Mouse (Mus musculus) macrophage (primary cell): ENCODE measurements around the gene Syt7. TPM values are rescaled to one million over a fixed set of nuclear protein-coding genes. Genes with fewer than 3 reads are reported as not detected.

Experiments used
- H3K27ac ChIP-seq: fragments of 350-480 bp; formaldehyde crosslinking; 2 replicates; pipeline ENCODE4 v1.9.0; 2021
- H3K36me3 ChIP-seq: fragments of 350-480 bp; formaldehyde crosslinking; 2 replicates; pipeline ENCODE4 v1.9.0; 2021; ENCODE audit errors: inconsistent target
- H3K4me3 ChIP-seq: fragments of 350-480 bp; formaldehyde crosslinking; 2 replicates; pipeline ENCODE4 v1.9.0; 2021; ENCODE audit errors: inconsistent target
- H3K79me2 ChIP-seq: fragments of 350-480 bp; formaldehyde crosslinking; 2 replicates; pipeline ENCODE4 v1.9.0; 2021; ENCODE audit errors: inconsistent target
- WGBS: methylation state at CpG from one replicate; pipeline ENCODE4 v1.1.7; 2026; ENCODE audit warnings: inconsistent platforms; ENCODE audit not compliant: missing documents; 5-methylcytosine and 5-hydroxymethylcytosine counted together
- polyA plus RNA-seq: library from polyadenylated mRNA; stranded (reverse); fragments of 250-400 nt; gene quantifications from 3 replicates; pipeline ENCODE4 v1.2.4, GENCODE M21; 2018; ENCODE audit warnings: inconsistent platforms

Gene Syt7
- polyA plus RNA-seq, 1 experiment from 2014 or later: not detected

DNA sequence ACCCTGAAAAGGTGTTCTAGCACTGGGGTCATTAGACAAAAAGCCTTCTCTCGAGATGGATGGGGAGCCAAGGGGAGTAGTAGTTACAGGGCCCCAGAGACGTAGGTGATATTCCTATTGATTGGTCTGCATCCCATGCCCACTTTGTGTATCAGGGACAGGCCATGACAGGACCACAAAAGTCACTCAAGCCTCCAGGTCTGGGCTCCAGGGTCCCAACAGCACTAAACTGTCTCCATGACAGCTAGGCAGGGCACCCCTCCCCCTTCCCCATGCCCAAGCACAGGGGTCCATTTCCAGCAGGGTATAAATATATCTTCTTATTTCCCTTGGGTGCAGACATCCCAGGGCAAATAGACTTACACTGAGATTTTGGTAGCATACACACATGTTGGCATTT lies 8.1 kb downstream of the Syt7 start:
- Histone ChIP-seq H3K27ac (no peak overlapping the region), H3K79me2 (no peaks in the 10 kb centered on the region), H3K4me3 (no peak overlapping the region), H3K36me3 (no peaks in the 10 kb centered on the region)
- WGBS: 71% methylated on average over 2 of the region's 2 CpGs

- Histone ChIP-seq H3K4me3 (no peak overlapping the region), H3K27ac (no peak overlapping the region), H3K79me2 (no peaks in the 10 kb centered on the region), H3K36me3 (no peaks in the 10 kb centered on the region)
- WGBS: 46% methylated on average over 8 of the region's 8 CpGs
Observed at GRCm38 (mm10) chr19:10397479-10398153, 8.7 kb downstream of the Syt7 start.

- Histone ChIP-seq H3K79me2 (no peaks in the 10 kb centered on the region), H3K36me3 (no peaks in the 10 kb centered on the region), H3K27ac (no peak overlapping the region), H3K4me3 (no peak overlapping the region)
- WGBS: 34% methylated on average over 6 of the region's 6 CpGs
Observed at GRCm38 (mm10) chr19:10398296-10398695, 9.4 kb downstream of the Syt7 start.

DNA sequence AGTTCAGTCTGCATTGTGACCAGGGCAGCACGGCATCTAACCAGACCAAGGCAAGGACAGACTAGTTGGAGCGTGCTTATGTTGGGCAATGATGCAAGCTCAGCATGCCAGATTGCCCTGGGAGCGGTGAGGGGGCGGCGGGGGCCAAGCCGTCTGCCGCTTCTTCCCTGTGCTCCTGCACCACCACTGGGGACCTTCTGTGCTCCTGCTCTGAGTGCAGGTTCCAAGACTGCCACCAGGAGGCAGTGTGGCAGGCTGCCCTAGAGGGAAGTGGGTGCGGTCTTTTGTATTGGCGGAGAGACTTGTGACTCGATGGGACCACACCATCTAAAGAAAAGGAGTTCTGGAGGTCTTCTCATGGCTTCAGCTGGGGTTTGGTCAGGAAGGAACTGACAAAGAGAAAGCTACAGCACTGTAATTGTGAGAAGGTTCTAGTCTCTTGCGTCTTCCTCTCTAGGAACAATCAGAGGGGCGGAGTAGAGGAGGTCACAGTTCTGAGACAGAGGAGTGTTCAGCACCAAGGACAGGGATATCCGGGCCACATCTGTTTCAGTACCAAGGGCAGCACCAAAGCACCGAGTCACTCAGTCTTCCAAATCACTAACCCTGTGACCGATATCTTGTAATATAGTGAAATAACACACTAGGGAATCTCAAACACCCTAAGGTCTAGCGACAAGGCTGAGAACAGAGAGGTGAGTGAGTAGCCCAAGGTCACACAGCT lies 14.0 kb downstream of the Syt7 start:
- Histone ChIP-seq H3K27ac (no peak overlapping the region), H3K36me3 (no peaks in the 10 kb centered on the region), H3K79me2 (no peaks in the 10 kb centered on the region), H3K4me3 (no peak overlapping the region)
- WGBS: 28% methylated on average over 16 of the region's 16 CpGs

- H3K27ac ChIP-seq: no peak overlapping the region
- no peak overlapping the region for H3K4me3 ChIP-seq
- H3K79me2 ChIP-seq: no peaks in the 10 kb centered on the region
- H3K36me3 ChIP-seq: no peaks in the 10 kb centered on the region
- WGBS: 76% methylated on average over 10 of the region's 10 CpGs
Observed at GRCm38 (mm10) chr19:10403593-10404380, 14.9 kb downstream of the Syt7 start.

DNA sequence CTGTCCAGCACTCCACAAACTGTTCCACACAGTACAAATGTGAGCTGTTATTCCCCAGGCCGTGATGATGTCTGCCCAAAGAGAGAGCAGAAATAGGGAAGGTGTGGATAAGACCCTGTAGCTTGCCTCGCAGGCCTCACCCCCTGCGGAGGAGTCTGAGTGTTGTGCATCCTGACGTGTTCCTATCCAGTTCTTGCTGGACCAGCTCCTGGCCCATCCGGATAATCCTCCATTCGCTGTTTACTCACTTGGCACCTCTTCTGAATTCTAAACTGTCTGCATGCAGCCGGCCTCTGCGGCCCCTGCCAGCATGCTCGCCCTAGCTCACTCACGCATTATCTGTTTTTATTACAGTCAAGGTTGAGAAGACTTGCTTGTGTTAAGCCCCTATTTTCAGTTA lies 15.5 kb downstream of the Syt7 start:
- Histone ChIP-seq H3K27ac (no peak overlapping the region), H3K36me3 (no peaks in the 10 kb centered on the region), H3K4me3 (no peak overlapping the region), H3K79me2 (no peaks in the 10 kb centered on the region)
- 82% methylated on average over 10 of the region's 10 CpGs for WGBS

DNA sequence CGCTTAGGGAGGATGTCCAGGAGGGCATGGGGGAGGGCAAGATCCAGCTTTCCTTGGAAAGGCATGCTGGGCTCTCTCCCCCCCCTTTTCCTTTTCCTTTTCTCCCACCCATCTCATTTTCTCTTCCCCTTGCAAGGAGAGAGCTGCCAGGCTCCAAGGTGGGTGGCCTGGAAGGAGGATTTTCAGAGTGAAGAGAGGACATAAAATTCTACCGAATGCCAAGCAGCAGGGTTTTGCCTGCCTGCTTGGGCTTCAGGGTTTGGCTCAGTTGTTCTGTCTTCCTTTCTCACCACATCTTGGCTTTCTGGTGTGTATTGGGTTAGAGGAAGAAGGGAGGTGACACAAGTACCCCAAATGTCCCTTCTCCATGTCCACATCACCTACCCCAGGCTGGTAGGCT lies 16.0 kb downstream of the Syt7 start:
- 55% methylated on average over 2 of the region's 2 CpGs for WGBS
- Histone ChIP-seq H3K36me3 (no peaks in the 10 kb centered on the region), H3K4me3 (no peak overlapping the region), H3K79me2 (no peaks in the 10 kb centered on the region), H3K27ac (no peak overlapping the region)

DNA sequence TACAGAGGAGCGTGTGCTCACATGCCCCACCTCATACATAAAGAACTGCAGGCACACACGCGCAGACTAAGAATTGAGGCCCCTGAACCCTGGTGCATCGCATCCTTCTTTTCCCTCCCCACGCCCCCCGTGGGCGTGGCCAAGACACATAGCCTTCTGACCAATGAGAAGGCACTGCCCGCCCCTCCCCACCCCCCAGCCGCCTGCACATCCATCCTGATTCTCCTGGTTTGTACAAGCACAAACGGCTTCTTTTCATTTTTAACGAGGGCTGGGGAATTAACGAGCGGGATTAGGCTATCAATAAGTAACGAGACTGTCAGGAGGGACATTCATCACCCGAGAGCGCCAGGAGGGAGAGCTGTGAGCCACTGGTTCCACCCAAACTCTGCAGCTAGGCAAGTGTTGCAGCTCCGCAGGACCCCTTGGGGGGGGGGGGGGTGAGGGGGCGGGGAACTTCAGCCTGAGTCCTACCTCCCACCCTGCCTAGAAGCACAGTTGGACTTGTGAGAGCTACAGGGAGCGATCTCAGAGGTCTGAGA lies 24.9 kb downstream of the Syt7 start:
- Histone ChIP-seq H3K4me3 (no peak overlapping the region), H3K27ac (no peak overlapping the region)
- 8% methylated on average over 17 of the region's 19 CpGs for WGBS

DNA sequence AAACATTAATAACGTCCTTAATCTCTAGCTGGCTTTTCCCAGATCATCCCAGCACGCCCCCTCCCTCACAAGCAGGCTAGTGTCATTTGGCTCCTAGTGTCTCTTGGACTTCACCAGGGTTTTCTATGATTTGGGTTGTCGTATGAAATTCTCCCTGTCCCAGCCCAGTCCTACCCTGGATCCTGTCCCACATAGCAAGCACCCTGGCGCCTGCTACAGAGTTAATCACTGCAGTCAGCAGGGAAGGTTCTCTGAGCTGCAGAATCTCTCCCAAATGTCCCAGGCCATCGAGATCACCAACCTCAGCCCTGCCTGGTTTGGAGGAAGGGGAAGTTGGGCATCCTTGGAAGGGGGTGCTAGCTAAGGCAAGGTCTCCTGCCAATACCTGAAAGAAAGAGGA lies 26.6 kb downstream of the Syt7 start:
- H3K4me3 ChIP-seq: no peak overlapping the region
- no peak overlapping the region for H3K27ac ChIP-seq
- H3K79me2 ChIP-seq: no peaks in the 10 kb centered on the region
- 75% methylated on average over 5 of the region's 5 CpGs for WGBS
- no peaks in the 10 kb centered on the region for H3K36me3 ChIP-seq

More for the DNA sequence above, 24.9 kb downstream of the Syt7 start:
- Histone ChIP-seq H3K36me3 (no peaks in the 10 kb centered on the region), H3K79me2 (no peaks in the 10 kb centered on the region)

GRCm38 (mm10) chr19:10416889-10417288 lies 28.0 kb downstream of the Syt7 start:
- WGBS: 71% methylated on average over 8 of the region's 8 CpGs
- Histone ChIP-seq H3K4me3 (no peak overlapping the region), H3K27ac (no peak overlapping the region), H3K36me3 (no peaks in the 10 kb centered on the region), H3K79me2 (no peaks in the 10 kb centered on the region)

GRCm38 (mm10) chr19:10417436-10417835 lies 28.5 kb downstream of the Syt7 start:
- H3K27ac ChIP-seq: no peak overlapping the region
- H3K36me3 ChIP-seq: no peaks in the 10 kb centered on the region
- H3K79me2 ChIP-seq: no peaks in the 10 kb centered on the region
- H3K4me3 ChIP-seq: no peak overlapping the region
- WGBS: 80% methylated on average over 7 of the region's 12 CpGs

GRCm38 (mm10) chr19:10421986-10422976 lies 33.4 kb downstream of the Syt7 start:
- Histone ChIP-seq H3K79me2 (no peaks in the 10 kb centered on the region), H3K4me3 (no peak overlapping the region), H3K36me3 (no peaks in the 10 kb centered on the region), H3K27ac (no peak overlapping the region)
- 5% methylated on average over 40 of the region's 53 CpGs for WGBS

GRCm38 (mm10) chr19:10424751-10425150 lies 35.9 kb downstream of the Syt7 start:
- Histone ChIP-seq H3K79me2 (no peaks in the 10 kb centered on the region), H3K4me3 (no peak overlapping the region), H3K27ac (no peak overlapping the region), H3K36me3 (no peaks in the 10 kb centered on the region)
- WGBS: 72% methylated on average over 1 of the region's 1 CpGs
